Mouse (Mus musculus): ENCODE measurements around the gene Obox6.

Obox6 gene

GRCm38 (mm10) chr7:15839578-15839977, at the start of gene Obox6:
Gene Obox6 (minus strand): TSS chr7:15839678.
- no peak for DNase-seq (ENCODE audit: low read depth, low spot score)

- no peak for DNase-seq (ENCODE audit: low read depth, low spot score)
These were observed 44.6 kb upstream of the Obox6 start for GRCm38 (mm10) chr7:15884127-15884526.

DNA sequence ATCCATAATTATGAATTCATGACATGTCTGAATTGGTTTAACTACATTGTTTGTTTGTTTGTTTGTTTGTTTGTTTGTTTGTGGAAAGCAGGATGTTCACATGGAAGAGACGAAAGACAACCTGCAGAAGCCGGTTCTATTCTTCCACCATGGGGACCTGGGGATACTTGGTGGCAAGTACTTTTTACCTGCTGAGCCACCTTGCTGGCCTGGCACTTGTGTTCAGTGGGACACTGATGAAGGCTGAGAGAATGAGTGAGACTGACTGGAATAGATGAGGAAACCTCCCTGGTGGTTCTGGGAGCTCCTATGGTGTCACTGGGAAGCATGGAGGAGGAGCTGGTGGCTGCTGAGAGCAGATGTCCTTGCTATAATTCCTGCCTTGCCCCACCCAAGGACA, 42.8 kb upstream of the Obox6 start, which contains the start of gene Crxos:
TSS of gene Crxos (plus strand) at position 301 of the 400 bp plus-strand sequence.
- DNase-seq (ENCODE audit: low read depth, low spot score): no peak

- DNase-seq (ENCODE audit: low read depth, low spot score): no peak
These were observed 42.4 kb upstream of the Obox6 start for GRCm38 (mm10) chr7:15881831-15882230.

- DNase-seq (ENCODE audit: low read depth, low spot score): no peak
These were observed 41.9 kb upstream of the Obox6 start for GRCm38 (mm10) chr7:15881388-15881787.

- DNase-seq (ENCODE audit: low read depth, low spot score): no peak
These were observed 40.3 kb upstream of the Obox6 start, which contains the start of gene Crx for GRCm38 (mm10) chr7:15879756-15880155. Gene Crx (minus strand): TSS chr7:15879968.

GRCm38 (mm10) chr7:15864104-15864503, 24.6 kb upstream of the Obox6 start:
- no peak for DNase-seq (ENCODE audit: low read depth, low spot score)

GRCm38 (mm10) chr7:15859657-15860056, 20.2 kb upstream of the Obox6 start:
- DNase-seq (ENCODE audit: low read depth, low spot score): no peak
